Mouse (Mus musculus): ENCODE measurements around the gene Qprt. TPM values are rescaled to one million over a fixed set of nuclear protein-coding genes. Genes with fewer than 3 reads are reported as not detected.

Qprt gene
- polyA plus RNA-seq, 2 experiments from 2014 or later, result 9.2 to 11.7 TPM

DNA sequence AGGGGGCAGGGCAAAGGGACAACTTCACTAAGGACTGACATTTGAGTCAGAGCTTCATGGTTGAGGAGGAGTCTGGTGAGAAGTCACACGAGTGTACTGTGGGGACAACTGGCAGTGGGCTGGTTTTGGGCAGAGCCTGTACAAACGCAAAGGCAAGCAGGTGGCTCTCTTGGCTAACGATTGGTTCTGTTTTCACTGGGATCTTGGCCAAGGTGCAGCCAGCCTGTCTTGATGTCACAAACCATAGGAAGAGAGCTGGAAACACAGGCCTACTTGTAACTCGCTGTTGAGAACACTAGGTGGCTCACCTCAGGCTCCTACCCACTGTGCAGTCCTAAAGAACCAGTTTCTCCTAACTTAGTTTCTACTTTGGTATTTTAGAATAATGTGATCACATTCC is 7.6 kb upstream of the Qprt start:
- peak; percentile 58 for ATAC-seq

DNA sequence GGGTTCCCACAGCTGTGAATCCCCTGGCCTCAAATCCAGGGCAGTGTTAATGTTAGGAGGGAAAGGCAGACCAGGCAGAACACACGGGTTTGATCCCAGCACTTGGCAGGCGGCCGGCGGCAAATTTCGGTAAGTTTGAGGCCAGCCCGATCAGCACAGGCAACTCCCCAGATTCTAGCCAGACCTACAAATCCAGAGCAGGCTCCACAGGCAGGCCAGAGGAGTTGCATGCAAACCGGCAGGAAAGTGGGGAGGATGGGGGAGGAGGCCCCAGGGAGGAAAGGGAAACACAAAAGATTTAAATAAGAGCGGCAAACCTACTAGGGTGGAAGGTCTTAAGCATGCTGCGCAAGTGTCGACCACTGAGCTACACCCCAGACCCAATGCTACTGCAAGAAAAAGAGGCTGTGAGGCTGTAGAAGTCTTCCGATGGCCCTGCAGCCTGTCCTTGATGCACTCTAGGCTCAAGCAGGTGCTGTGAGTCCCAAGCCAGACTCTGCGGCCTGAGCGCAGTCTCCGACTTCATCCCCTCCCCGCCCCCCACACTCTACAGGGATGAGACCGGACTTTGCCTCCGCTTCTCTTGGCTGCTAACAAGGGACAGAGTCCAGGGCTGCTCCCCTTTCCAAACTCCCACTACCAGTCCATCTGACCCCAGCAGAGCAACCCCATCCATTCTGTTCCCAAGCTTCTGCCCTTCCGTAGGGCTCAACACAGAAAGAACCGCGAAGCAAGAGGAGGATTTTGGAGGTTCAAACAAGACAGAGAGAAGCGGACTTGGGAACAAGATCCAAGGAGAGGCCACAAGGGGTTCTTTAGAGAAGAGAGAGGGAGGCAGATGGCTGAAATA is 740 bp downstream of the Qprt start:
- no peak for ATAC-seq

DNA sequence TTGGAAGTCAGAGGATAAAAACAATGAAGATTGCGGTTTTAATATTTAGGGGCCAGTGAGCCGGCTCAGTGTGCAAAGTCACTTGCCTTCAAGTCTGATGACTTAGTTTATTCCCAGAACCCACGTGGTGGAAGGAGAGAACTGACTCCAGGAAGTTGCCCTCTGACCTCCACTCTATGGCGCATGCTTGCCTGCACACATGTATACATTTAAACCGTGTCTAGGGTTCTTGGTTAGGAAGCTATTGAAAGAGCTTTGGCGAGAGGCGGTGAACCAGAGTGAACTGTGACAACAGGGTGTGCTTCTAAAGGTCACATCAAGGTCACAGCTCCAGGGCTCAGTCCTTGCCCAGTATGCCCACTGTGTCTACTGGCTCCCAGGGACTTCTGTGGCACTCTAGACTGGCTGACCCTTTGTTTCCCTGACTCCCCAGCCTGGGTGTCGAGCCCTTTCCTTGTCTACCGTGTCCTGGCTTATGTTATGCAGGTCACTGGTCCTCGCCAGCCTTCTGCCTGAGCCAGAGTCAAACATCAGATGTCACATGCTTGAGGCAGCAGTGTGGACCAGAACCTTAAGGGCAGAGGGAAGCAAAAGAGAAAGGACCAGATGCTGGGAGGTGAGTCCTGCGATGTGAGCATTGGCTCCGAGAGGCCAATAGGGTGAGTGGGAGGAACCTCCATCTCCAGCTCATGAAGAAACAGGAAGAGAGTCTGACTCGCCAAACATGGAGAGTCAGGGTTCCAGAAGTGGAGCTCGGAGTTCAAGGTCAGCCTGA is 3.2 kb downstream of the Qprt start:
- no peak for ATAC-seq

DNA sequence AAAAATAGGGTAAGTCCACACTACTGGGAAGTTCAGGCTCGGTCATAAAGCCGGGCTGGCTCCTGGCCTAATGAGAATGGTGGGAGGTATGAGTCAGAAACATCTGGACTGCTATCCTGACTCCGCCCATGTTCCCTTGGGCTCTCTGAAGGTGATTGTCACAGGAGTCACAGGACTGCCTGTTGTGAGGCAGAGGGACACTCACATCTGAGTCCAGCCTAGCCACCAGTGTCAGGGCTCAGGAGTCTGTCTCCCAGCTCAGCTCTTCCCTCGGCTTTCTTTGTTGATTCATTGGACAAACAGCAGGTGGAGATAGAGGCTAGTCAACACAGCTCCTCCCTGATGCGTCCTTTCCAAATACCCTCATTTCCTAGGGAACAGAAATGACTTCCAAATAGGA is 4.1 kb downstream of the Qprt start:
- no peak for ATAC-seq

DNA sequence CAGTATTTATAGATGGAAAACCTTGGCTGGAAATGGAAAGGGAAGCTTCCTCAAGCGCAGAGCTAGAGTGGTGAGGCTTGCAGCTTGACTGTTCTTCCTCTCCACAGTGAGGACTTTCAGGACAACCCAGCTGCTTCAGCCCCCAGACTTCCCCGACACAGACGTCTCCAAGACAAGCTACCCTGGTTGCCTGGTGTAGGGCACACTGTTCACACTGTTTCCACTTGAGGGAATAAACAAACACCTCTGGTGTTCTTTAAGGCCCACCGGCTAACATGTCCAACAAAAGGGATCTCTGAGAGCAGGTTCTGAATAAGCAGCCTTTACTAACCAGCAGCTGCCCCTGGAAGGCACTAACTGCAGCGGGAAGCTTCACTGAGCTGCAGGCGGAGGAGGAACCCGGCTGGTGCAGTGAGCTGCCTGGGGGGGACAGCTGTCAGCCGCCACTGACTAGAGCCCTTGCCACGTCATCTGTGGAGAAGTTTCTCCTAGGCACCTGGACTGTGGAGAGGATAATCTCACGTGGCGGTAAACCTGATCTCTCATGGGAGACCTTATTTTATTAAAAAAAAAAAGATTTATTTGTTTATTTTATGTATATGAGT is 5.6 kb downstream of the Qprt start:
- no peak for ATAC-seq

DNA sequence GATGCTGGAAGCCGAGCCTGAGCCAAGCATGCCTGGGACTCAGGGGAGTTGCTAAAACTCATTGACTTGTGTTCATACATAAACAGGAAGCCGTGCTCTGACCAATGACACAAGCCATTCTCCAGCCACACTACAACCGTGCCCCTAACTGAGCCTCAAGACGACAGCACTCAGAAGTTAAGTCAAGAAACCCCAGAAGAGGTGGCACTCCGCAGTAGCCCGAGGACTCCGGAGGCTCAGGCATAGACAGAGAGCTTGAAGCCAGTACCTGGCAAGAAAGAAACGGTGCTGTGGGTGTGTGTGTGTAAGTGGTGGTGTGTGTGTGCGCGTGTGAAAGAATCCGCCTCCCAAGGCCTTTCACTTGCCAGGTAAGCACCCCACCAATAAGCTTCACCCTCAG is 7.1 kb downstream of the Qprt start:
- no peak for ATAC-seq

DNA sequence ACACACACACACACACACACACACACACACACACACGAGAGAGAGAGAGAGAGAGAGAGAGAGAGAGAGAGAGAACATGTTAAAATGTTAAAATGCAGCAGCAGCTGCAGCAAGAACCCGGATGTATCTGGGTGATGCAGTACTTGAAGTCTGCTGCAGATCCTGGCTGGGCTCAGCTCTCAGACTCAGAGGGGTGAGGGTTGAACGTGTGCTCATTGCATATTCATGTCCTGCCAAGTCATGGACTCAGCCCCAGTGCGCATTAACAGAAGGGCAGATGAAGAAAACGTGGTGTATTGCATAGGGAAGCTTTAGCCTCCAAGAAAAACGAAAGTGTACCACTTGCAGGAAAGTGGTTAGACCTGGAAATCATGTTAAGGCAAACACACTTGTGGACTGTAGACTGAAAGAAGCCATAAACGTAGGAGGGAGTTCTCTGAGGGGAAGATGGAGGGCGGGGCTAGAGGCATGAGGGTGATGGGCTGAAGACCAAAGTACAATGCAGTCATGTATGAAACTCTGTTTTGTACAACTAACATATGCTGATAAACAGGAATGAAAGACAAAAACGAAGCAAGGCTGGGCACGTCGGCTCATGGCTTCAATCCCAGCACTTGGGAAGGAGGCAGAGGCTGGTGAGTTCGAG is 8.3 kb downstream of the Qprt start:
- ATAC-seq, result peak; percentile 49

DNA sequence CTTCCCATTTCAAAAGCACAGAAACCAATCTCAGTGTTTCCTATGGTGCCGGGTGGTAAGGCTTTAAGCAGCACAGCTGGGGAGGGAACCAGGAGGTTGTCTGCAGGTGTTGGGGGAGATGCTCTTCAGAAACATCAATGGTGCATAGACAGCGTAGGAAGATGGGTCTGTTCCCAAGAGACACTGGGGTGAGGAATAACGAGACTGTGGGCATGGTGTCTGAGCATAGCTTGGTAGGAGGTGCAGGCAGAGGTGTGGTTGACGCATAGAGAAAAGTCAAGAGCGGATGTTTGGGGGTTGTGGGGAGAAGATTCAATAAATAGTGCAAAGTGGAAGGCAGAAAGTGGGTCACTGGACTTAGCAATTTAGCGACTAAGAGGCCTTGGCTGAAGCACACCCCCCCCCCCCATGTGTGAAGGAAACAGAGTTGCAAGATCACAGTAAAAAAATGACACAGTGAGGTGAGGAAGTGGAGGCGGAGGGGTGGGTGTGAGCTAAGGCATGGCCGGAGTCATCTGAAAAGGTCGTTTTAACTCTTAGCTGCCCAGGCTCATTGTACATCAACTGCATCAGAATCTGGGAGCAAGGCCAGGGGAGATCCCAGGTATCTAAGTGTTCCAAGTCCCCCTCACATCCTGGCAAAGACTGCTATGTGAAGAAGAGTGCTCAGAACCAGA is 9.0 kb downstream of the Qprt start:
- ATAC-seq, result peak; percentile 71

DNA sequence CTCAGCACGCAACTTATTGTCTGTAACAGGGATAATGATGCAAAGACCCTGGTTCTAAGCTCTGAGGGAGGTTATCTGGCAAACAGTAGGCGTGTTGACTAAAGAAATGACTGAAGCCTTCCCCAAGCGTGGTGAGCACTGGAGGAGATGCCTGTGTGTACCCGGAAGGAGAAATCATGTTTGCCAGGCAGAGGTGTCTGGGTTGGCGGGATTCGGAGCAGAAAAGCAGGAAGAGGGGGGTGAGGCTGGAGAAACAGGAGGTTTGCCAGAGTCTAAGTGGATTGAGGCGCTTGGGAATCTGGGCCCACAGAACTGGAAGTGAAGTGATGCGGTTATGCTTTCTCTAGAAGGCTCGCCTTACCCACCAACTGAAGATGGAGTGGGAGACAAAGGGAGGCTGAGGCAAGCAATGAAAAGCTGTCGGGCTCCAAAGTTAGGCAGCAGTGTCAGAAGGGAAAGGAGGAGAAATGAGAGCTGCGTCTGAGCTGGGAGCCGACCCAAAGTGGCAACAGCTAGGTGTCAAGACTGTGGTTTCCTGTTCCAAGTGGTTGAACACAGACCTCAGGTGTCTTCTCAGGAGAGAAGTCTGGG is 9.7 kb downstream of the Qprt start:
- peak; percentile 23 for ATAC-seq

DNA sequence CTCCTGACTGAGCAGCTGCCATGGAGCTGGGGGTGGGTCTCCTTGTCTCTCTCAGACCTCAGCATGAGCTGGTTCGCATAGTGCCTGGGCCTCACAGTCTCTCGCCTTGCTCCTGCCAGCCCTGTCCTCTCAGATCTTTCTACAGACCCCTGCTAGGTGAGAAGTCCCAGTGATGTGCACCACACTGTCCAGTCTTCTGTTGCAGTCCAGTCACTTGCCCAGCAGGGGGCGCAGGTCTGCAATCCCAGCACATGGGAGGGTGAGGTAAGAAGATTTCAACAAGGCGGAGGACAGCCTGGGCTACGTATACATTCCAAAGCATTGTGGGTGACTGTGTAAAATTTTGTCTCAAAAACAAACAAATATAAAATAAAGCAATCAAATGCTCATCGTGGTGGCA is 10.6 kb downstream of the Qprt start:
- ATAC-seq, result no peak

DNA sequence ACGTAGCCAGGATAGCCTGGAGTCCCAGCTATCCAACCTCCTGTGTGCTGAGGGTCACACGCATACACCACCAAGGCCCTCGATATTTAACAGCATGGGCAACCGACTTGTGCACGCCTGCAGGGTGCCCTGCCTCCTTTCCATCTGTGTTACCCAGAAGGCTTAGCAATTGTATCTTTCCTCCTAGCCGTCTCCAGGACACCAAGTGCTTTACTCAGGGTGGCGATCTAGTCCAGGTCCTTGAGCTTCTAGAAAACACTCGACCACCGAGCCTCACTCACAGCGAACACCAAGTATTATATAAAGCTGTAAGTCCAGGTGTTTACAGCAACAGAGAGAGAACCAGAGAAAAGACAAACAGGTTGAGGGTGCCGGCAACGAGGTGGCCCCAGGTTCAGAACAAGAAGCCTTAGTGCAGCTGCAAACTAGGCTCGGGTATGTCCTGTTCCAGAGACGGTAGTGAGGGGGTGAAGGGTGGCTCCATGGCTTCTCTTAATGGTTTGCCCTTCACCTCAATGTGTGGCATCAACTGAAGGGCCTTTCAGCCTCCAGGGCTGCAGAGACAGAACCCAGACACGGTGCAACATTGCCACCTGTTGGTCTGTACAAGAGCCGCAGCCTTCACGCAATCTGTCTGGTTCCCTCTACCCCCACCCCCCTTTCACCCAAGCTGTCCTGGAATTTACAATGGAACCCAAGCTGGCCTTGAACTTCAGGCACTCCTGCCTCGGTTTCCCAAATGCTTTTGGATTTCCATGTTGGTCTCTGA is 11.6 kb downstream of the Qprt start:
- peak; percentile 23 for ATAC-seq

DNA sequence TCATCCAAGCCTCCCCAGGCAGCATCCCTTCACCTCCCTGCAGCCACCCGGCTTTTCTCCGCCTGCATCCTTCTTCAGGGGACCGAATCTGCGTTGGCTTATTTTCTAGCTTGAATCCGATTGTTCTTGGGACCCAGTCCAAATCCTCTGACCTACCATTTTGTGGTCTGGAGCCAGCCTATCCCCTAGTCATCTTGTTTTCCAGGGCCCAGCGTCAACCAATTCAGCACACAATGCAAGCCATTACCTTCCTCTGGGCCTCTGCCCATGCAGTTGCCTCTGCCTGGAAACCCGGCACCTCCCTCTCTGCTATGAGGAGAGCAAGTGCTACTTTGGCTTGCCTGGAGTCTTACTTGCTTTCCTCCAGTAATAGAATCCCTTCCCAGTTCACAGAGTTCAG is 16.5 kb downstream of the Qprt start:
- ATAC-seq, result no peak

DNA sequence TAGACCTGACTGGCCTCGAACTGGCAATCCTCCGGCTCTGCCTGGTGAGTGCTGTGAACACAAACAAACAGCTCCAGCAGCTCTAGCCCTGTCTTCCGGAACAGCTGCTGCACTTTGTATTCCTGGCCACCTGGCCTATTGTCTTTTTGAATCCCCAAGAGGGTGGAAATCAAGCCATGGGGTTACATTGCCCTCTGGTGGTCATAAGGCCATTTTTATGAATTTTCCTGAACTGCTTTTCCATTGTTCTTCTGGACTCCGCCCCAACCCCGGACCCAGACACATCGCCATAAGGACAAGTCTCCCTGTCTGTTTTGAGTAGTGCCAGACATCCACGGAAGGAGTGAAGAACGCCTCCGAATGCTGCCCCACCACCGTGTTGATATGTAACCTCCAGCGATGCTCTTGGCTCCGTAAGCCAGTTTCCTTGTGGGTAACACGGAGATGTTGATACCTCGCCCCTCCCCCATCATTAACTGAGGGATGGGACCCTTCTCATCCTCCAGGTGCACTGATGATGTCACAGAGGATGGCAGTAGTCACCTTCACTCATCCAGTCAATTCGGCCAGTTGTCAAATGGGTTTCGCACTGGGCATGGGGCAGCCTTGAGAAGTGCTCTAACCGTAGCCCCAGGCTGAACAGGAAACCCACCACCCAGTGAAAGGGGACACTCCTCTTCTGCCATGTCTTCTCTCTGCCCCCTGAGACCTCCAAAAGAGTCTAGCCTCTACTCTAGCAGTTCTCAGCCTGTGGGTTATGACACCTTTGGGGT is 17.3 kb downstream of the Qprt start:
- ATAC-seq, result peak; percentile 80

DNA sequence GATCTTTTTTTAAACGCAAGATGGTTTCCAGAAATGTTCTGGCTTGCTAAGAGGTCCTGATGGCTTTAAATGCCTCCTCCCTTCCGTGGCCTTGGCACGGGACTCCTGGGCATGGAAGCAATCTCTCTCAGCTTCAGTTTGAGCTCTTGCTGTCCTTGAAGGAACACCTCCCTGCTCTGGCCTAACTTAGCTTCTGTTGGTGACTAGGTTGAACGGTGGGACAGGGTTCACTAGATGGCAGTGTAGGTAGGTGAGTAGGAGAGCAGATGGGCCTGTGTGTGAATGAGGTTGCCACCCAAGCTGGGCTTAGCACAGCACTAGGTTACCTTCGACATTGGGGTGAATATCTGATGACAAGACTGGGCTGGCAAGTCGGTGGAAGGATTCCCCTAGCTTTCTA is 18.1 kb downstream of the Qprt start:
- peak; percentile 34 for ATAC-seq

DNA sequence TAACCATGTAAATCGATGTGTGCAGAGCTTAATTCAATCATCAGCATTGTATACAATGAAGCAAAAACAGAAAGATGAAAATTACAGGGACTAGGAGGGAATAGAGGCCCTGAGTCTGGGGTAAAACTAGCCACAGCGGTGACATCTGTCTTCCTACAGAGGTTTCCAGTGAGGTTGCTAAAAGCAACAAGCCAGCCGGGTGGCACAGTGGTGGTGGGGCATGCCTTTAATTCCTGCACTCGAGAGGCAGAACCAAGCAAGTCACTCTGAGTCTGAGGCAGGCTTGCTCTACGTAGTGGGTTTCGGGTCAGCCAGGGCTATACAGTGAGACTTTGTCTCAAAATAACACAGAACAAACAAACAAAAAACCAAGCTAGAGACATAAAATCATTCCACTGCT is 19.9 kb downstream of the Qprt start:
- ATAC-seq, result no peak

DNA sequence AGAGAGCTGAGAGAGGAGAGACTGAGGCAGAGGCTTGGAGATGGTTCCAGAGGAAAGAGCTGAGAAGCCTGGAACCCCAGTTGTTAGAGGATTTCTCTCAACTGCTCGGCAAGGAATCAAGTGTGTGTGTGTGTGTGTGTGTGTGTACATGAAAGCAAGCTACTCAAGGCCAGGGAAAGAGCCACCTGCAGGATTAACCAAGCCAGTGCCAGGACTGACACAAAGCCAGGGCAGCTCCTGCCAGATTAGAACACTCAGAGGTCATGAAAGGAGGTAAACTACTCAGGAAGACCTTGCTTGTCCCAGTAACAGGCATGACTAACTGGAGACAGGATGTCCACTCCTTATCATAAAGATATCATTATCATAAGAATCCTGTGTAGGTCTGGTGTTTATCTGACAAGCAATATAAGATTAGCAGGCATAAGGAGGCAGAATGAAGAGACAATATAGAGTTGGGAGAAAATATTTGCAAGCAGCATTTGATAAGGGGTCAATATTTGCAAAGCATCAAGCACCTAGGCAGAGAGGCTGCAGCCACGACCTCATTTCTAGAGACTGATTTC is 20.5 kb downstream of the Qprt start:
- no peak for ATAC-seq

DNA sequence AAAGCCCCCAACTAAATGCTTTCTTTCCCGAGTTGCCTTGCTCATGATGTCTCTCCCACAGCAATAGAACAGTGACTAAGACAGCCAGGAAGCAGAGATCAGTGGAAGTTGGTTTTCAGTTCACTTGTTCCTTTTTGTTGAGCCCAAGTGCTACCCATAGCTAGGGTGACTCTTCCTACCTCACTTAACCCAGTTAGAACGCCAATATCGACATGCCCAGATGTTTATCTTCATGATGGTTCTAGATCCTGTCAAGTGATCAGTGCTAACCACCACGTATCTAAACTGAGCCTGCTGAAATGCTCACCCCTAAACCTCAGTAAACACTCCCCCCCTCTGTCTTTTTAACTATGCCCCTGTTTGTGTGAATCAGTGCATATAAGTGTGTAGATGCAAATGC is 22.5 kb downstream of the Qprt start:
- no peak for ATAC-seq

DNA sequence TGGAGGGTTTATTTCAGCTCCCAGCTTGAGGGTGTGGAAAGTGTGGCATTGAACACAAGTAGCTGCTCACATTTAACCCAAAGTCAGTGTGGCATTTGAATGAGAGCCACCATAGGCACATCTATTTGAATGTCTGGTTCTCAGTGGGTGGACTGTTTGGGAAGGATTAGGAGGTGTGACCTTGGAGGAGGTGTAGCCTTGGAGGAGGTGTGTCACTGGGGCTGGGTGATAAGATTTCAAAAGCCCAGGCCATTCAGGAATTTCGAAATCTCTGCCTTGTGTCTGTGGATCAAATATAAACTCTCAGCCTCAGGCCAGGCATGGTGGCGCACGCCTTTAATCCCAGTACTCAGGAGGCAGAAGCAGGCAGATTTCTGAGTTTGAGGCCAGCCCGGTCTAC is 23.1 kb downstream of the Qprt start:
- no peak for ATAC-seq

DNA sequence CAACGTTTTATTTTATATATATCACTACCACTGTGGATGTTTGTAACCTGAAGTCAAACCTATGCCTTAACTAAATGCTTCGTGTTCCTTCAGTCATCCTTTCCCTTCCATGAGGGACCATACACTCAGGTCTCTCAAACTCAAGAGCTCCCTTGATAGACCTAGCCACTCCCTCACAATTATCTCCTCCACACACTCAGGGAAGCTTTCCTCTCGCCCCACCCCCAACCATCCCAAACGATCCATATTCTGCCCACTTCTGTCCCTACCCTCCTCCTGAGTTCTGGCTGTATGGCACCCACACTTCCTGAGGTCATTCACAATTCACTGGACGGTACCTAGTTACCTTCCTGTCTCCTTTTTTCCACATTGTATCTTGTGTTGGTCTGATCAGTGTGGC is 23.5 kb downstream of the Qprt start:
- no peak for ATAC-seq

DNA sequence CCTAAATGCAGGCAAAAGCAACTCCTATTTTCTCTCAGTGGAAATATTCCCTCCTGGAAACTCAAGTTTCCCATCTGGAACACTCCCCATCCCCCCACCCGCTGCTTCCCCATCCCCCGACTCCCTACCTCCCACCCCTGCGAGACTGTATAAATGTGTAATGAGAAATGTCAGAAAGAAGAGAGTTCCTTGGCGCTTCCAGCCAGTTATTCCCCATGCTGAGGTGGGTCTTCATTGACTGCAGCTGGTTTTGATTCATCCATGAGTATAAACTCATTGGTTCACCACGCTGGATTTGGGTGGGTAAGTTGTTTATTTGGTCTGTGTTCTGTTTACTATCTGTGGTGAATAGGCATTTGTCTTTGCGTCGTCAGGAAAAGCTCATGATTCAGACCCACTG is 25.6 kb downstream of the Qprt start:
- no peak for ATAC-seq

Data from activated CD4-positive, CD25-positive, alpha-beta regulatory T cell, adult 4 months (primary cell).